Mouse (Mus musculus) common myeloid progenitor, adult 5-6 weeks (primary cell): ENCODE data around the gene Fbxl18. TPM values are rescaled to one million over a fixed set of nuclear protein-coding genes. Genes with fewer than 3 reads are reported as not detected.
A peak's percentile ranks its signal among the peaks of the same experiment; 100 is the strongest.

ENCODE experiments used
- ATAC-seq: replicated peaks from 2 replicates; pipeline ENCODE4 v1.8.0; 2016; ENCODE audit warnings: low read depth, mild to moderate bottlenecking, moderate TSS enrichment, inconsistent platforms; ENCODE audit not compliant: poor library complexity, severe bottlenecking
- total RNA-seq: library from RNA; stranded (forward); fragments of 200-1000, 187-1606 nt; gene quantifications from 2 replicates; pipeline ENCODE4 v1.2.3, GENCODE M21; 2017

The Fbxl18 gene
- total RNA-seq, result 2.0 and 3.9 TPM in 2 replicates

DNA sequence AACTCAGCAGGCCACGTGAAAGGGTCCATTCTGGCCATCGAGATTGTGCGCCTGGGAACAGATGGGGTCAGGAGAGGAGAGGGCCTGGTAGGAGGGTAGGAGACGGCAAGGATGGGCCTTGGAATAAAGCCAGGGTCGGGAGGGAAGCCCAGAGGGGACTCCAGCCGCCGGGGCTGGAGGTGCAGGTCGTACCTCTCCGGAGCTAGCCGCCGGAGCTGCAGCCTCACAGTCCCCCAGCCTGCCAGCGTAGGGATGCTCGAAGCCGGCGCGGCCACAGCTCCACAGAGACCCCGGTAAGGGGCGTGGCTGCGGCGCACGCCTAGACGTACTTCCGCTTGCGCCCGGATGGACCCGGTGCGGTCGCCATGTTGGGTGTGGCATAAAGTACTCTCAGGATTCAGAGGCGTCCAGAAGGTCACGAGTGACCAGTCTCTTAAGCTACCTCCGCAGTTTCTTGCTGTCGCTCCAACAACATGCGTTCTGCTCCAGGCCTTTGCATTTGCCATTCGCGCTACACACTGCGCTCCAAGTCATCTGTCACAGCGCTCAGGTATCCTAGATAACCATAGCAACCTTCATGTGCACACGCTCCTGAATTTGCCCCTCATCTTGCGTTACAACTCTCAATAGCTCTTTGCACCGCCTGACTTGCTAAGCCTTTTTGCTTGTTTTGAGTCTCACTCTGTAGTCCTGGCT is at the start of gene Fbxl18:
TSS of gene Fbxl18 (minus strand) at position 504 of the 696 bp plus-strand sequence.
- peak; percentile 79 for ATAC-seq

DNA sequence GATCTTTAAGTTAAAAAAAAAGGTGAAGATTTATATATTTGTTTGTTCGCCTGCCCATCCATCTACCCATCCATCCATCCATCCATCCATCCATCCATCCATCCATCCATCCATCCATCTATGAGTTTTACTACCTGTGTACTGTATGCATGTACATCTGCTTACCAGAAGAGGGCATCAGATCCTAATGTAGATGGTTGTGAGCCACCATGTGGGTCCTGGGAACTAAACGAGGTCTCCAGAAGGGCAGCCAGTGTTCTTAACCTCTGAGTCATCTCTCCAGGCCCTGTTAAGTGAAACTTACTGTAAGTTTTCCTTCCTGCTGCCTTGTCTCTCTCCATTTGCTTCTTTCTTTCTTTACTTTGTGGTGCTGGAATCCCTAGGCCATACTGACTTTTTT is 45.2 kb upstream of the Fbxl18 start:
- no peak for ATAC-seq

DNA sequence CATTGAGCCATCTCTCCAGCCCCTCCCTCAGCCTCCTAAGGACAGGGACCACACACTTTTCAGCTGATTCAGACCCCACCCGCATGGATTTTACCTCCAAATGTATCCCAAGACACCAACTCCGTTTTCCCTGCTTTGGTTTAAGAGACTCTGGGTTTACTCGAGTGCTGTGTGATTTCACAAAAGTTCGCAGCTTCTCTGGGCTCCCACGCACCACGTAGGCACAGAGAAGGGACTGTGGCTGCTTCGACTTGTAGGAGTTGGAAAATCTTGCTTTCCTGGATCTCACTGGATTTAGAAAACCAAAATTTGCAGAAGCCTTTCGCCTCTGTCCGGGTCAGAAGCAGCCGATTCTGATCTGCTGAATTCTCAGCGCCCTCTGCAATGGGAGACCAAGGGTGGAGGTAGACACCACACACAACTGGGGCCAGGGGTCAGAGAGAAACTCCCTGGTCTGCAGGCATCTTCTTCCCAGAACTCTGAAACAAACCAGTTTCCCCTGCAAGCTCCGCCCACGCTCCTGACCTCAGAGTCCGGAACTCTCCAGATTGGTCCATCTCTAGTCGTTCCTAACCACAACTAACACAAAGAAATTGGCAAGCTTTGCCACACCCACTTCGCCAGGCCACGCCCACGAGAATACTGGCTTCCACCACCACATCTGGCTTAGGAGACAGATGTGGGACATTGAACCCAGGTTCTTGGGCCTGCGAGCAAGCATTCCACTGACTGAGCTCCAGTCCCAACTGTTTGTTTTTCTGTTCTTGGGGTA is 42.9 kb upstream of the Fbxl18 start:
- peak; percentile 71 for ATAC-seq

DNA sequence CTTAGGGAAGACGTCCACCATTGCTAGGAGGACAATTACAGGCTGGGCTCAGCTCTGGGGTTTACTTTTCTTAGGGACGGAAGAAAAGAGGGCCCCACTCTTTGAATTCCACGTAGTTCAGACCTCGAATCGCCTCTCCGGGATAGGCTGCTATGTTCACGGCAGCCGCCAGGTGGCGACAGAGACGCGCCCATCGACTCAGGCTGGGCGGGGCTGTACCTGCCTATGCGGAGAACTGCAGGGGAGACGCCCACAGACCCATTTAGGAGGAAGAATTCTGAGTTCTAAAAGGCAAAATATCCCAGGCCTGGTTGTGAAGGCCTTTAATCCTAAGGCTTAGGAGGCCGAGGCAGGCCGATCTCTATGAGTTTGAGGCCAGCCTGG is 41.1 kb upstream of the Fbxl18 start:
- peak; percentile 71 for ATAC-seq

DNA sequence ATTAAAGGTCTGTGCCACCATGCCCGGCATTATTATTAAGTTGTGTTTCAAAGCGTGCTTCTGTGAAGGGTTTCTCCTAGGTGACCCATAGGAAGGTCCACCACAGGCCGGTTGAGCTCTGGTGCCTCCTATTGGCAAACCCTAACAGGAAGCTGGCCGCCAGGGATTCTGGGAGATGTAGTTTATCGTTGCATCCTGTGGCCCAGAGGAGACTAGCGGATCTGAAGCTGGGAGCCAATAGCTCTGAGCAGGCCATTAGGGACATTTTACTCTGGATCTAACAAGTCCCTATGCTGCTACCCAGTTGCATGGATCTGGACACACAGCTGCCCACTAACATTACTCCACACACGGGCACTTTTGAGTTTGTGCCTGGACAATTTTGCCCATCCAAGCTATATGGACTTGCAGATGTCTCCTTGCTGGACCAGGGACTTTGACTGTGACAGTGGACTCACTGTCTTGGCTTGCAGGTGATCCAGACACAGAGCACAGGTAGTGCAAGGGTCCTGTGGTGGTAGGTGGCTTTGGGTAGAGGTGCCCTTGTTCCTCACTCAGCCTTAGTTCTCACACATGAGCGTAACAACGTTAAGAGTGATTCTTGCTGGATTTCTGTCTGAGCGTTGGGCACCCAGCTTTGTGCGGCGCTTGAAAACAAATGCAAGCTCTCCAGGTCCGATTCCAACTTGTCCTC is 40.6 kb upstream of the Fbxl18 start:
- peak; percentile 43 for ATAC-seq

DNA sequence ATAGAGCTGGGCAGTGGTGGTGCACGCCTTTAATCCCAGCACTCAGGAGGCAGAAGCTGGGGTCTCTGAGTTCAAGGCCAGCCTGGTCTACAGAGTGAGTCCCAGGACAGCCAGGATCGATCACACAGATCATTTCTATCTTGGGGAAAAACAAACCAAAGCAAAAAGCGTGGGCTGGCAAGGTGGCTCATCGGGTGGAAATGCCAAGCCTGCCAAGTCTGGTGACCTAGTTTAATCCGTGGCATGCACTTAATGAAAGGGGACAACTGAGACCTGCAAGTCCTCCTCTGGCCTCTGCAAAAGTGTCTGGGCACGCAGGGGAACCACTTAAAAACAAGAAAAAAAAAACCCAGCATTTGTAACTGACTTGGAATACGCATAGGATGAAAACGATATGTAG is 37.5 kb upstream of the Fbxl18 start:
- no peak for ATAC-seq

DNA sequence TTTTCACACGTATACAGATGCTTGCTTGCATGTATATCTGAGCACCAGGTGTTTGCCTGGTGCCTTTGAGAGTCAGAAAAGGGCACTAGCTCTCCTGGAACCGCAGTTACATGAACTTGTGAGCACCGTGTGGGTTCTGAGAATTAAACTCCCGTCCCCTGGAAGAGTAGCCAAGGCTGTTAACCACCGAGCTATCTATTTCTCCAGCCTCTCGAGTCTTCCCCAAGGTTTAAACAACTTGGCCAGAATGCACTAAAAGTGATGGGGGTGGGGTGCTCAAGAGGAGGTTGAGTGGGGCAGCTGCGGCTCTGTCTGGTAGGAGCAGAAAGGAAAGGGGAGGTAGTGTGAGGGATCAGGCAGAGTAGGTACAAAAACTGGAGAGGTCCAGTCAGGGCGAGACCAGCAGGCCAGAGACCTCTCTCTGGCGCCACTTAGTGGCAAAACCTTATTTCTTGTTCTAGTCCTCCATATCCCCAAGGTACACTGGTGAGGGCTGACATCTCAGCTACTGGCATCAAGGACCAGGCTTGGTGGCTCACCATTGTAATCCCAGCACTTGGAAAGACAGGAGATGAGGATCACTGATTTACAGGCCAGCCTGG is 37.0 kb upstream of the Fbxl18 start:
- ATAC-seq, result peak; percentile 64

DNA sequence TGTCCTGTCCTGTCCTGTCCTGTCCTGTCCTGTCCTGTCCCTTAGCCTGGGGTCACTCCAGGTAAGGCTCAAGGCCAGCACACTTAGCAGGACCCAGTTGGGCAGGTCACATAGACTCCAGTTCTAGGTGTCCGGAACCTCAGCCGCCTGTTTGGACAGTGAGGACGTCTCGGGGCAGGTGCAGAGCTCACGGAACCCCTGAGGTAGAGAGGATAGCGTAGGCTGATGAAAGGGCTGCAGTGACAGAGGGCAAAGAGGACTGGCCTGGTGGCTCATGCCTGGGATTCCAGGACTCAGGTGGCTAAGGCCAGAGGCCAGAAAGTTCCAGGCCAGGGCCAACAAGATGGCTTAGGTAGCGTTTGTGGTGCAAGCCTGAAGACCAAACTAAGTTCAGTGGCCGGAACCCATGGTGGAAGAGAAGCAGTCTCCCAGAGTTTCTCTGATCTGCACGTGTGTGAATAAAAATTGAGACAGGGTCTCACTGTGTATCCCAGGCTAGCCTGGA is 36.1 kb upstream of the Fbxl18 start:
- ATAC-seq, result no peak

DNA sequence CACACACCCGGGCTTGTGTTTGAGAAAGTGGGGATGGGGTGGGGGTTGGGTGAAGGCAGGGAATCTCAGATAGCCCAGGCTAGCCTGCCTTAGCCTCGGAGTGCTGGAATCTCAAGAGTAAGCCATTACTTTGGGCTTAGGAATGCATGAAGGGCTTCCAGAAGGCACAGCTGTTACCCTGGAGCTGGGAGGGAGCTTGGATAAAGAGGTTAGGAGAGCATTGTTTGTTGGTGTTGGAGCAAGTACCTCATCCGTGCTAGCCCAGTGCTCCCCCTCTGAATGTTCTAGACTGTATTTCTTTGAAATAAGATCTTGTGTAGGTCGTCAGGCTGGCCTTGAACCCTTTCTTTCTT is 34.2 kb upstream of the Fbxl18 start:
- peak; percentile 2; the same call in 1 of the 2 replicates for ATAC-seq

DNA sequence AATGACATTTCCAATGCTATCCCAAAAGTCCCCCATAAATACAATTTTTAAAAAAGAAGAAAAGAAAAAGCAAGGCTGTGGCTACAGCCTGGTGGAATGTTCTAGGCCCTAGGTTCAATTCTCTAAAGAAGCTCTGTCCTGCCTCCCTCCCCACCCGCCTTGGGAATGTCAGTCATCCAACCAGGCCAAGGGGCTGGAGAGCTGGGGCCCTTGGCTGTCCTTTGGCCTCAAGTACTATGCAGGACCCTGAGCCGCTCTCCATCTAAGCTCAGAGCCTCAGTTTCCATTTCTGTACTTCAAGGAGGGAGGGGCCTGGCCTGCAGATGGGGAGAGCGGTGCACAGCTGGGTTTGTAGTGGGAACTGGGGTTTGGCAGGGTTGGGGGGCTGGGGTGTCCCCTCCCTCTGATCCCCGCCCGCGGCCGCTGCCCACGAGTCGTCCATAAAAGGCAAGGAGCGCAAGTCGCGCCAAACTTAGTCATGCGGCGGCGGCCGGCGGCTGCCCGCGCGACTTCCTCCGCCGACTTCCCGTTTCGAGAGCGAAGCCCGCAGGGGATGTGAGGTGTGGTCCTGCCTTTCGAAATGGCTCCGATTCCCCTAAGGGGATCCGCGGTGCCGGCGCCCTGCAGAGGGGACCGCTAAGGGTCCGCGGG is 33.7 kb upstream of the Fbxl18 start:
- peak; percentile 79 for ATAC-seq

DNA sequence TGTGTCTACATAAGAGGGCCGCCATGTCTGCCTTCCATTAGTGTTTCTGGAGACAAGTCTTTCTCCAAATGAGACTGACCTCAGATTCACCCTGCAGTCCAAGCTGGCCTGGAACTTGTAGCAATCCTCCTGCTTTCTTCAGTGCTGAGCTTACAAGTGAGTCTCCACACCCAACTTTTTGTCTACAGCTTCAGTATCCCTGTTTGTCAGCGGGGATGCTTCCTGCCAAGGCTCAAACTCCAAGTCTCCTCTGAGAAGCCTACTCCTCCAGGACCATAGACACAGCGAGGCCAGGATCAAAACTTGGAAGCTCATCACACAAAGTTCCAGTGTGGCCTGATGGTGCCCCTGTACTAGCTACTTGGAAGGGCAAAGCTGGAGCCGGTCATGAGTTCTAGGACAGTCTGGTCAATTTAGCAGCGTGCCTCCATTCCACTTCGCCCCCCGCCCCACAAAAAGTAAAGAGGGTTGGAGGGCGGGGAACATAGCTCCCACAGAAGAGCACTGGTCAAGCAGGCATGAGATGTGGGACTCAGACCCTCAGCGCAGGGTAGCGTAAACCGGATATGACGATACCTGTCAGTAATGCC is 32.2 kb upstream of the Fbxl18 start:
- ATAC-seq, result no peak

DNA sequence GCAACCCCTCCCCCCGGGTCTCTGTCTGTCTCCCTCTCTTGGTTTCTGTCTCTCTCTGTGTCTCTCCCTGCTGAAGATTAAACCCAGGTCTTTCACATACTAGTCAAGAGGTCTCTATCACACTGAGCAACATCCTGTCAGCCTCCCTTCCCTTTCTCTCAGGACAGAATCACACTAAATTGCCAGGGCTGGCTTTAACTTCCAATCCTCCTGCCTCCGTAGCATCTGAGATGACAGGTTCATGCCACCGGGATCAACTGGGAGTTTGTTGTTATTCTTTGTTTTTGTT is 31.7 kb upstream of the Fbxl18 start:
- ATAC-seq, result no peak

DNA sequence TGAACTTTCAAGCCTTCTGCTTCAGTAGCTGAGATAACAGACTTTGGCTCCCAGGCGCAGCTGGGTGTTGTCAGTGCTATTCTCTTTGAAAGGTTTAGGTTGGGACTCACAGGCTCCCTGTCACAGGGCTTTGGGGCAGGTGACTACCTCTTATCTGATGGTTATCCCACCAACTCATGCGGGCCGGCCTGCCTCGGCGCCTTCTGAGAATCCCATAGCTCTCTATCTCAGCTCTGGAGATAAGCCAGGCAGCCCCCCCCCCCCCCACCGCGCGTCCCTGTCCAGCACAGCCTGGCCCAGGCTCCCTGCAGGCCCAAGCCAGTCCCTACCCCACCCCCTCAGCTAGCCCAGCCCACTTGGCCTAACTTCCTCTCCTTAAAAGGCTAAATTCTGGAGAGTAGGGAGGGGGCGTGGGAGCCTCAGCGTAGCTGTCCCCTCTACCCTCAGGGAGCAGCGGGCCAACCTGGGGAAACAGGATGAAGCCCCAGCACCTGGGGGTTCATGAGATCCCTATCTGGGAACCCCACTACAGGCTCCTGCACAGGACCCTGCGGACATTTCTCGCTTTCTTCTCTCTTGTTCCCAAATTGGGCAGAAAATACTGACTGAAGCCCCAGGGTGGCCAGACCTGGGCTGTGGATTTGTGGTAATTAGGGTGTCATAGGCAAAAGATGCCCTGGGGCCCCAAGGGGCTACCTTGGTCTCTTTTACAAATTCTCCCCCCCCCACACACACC is 31.2 kb upstream of the Fbxl18 start:
- peak; percentile 57 for ATAC-seq

DNA sequence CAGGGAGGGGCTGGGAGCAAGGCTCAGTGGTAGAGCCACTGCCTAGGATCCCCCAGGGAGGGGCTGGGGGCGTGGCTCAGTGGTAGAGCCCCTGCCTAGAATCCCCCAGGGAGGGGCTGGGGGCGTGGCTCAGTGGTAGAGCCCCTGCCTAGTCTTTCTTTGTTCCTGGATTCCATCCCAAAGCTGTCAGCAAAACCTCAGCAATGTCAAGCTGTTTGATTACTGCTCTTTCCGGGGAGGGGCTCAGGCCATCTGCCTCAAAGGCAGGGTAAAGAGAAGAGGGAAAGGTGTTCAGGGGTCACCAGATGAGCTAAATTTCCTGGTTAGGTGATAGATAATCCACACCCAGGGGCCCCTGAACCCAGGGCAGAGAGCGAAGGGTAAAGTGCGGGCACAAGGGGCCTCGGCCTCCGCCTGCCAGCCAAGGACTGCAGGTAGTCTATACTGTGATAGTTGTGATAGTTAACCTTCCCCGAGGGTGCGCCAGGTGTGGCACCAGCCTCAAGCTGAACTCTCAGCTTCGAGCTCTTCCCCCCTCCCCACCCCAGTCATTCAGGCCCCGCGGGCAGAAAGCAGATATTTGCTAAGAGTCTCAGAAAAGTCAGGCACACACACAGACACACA is 29.2 kb upstream of the Fbxl18 start:
- no peak for ATAC-seq

DNA sequence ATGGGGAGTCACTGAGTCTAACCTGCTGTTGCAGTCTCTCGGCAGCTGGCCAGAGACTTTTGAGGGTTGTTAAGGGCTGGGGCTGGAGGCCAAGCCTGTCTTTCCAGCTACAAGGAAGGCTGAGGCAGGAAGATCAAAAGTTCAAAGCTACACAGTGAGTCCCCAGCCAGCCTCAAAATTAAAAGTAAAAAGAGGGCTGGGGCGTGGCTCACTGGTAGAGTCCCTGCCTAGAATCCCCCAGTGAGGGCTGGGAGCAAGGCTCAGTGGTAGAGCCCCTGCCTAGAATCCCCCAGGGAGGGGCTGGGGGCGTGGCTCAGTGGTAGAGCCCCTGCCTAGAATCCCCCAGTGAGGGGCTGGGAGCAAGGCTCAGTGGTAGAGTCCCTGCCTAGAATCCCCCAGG is 28.6 kb upstream of the Fbxl18 start:
- ATAC-seq, result no peak

DNA sequence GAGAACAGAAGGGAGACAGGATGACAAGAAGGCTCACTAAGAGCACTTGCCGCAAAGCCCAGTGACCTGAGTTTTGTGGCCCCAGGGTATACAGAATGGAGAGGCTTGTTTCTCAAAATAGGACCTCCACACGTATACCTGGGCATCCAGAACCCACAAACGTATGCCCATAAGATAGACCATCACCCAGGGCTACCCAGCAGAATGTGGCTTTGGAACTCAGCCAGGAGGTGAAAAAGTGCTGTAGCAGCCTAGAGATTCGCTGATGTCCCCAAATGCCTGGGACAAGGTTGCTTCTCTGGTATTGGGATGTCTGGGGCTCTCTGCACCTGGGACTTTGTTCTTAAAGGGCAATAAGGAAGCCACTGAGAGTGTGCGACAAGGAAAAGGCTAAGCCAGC is 27.0 kb upstream of the Fbxl18 start:
- no peak for ATAC-seq

DNA sequence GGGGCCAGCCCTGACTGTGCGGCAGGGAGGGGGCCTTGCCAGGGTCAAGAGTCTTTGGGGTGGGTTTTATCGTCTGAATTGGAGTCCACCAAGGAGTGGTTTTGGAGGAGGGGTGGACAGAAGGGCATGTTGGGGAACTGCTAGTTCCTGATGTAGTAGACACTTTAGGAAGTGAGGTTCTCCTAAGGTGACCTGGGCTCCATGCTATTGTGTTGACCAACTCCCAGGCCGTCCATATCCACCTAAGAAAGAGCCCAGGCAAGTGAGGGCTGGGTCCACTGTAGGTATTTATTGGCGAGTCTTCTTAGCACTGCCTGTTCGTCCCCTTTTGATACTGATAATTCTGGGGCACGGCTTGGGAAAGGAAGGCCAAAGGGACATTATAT is 25.8 kb upstream of the Fbxl18 start:
- no peak for ATAC-seq

DNA sequence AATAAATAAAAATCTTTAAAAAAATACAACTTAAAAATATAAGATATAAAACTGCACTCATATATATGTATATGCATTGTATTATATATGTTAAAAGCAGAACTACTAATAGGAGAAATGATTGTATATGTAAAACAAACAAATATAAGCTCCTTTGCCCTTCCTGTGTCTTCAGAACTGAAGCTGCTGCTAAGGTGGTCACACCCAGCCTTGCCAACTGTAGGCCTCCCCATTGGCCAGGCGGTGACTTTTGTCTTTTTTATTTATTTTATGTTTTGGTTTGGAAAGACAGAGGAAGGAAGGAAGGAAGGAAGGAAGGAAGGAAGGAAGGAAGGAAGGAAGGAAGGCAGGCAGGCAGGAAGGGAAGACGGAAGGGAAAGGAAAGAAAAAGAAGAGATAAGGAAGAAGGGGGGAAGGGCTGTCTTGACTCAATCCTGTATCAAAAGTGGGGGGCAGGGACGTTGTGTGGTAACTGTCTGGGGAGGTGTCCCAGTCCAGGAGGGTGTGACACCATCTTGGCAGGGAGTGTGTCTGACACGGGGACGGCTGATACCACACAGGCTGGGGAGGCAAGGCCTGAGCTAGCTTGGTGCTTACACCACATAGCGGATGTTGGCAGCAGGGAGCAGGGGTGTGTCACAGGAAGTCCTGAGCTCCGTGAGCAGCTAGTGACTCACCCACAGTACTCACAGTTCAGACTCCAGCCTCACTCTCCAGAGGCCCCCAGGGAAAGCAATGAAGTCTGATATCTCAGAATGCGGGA is 25.3 kb upstream of the Fbxl18 start:
- peak; percentile 98 for ATAC-seq
